Mouse (Mus musculus): ENCODE data around the gene Vmn1r65.

Gene Vmn1r65

DNA sequence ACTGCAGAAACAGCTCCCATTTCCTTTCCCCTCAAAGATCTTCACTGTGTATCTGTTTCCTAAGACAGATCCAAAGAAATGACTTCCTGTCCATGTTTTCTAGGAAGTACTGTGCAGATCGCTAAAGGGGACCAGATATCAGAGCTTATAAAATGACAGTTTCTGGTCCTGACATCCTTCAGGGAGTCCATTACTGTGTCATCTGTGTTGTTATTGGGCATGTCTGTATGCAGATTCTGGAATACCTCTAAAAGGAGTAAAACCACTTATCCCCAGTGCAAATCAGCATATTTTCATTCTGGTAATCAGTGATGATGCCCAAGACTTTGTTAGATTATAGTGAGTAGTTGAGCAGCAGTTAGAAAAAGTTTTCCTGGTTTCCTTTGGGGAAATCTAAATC, at the start of gene Vmn1r65:
Gene Vmn1r65, minus strand, starts transcription at position 101 of the 400 bp plus-strand sequence.
- WGBS, result 90% methylated on average over 1 of the region's 1 CpGs

GRCm38 (mm10) chr7:6044861-6045260, 34.1 kb upstream of the Vmn1r65 start, which contains the start of gene Nlrp4c:
TSS of gene Nlrp4c (plus strand) at chr7:6045161.
- WGBS, result 90% methylated on average over 11 of the region's 11 CpGs

DNA sequence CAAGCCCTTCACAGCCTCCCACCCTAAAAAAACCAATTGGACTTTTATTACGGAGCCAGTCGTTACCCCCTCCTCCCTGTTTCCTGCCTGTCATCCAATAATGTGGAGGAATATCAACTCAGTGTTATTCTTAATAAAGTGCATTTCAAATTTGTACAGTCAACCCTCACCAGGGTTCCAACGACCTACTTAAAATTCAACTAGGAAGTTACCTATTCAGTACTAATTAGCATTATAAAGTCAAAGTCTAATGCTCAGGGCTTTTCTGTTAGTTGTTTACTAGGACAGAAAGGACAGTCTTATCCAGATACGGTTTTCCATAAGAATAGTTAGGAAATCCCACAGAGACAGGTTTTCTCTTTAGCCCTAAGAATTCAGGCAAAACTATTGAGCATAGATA, 28.4 kb downstream of the Vmn1r65 start:
- WGBS, result 84% methylated on average over 4 of the region's 4 CpGs

- 66% methylated on average over 2 of the region's 2 CpGs for WGBS
Measured at GRCm38 (mm10) chr7:5972546-5972945, 38.3 kb downstream of the Vmn1r65 start.
